Mouse (Mus musculus): ENCODE results near the gene 1700056E22Rik.
A peak's percentile ranks its signal among the peaks of the same experiment; 100 is the strongest.

1700056E22Rik gene

DNA sequence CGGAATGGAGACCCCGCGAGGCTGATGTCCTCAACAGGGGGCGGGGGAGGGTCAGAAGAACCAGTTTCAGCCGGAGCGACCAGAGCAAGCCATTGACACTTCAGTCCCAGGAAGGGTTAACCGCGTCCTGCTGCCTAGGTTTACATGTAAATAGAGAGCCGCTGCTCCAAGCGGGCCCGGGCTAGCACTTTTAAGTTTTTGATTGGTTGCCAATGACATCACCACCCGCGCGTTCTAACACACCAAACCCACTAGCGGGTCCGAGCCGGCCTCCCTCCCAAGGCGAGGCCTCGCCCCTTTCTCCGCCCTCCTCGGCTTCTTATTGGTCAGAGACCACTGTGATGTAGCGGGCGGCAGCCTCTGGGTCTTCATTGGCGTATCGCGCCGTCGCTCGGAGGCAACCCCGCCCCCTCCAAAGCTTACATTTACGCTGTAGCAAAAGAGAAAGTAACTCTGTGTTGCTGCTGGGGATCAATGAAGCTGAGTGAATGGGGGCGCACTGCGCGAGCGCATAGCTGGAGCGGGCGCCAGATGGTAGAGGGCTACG lies at the start of gene 1700056E22Rik:
TSS of gene 1700056E22Rik (minus strand) at position 291 of the 547 bp plus-strand sequence.
- DNase-seq: peak; percentile 99 to 100

DNA sequence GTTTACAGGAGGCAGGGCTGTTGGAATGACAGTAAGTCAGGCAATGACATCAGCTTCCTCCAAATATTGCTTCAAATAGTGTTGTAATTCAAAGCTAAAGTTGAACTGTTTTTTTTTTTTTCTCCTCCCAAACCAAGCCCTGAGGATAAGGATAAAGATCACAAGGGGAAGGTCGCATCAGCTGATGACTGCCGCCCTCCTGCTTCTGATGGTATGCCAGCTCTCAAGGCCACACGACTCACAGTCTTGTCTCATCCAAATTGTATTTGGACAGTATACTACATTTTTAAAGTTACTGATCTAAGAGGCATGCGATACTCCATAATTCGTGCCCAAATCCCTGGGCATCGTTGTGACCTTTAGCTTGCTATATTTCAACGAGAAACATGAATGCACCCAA lies 49.1 kb upstream of the 1700056E22Rik start:
- no peak for DNase-seq

DNA sequence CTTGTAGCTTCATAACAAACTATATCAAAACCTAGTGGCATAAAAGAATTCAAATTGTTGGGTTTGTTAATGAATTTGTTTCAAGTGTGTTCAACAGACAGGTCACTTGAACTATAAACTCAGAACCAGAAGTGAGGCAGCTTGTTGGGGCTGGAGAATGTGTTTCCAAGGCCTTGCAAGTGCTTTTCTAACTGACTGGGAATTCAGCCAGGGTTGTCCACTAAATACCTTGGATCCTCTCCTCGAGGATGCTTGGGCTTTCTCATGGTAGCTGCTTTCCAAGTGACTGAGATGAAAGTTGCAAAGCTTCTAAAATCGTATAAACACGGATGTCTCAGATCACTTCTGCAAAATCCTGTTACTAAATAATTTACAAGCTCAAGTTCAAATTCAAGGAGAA lies 48.6 kb upstream of the 1700056E22Rik start:
- no peak for DNase-seq

DNA sequence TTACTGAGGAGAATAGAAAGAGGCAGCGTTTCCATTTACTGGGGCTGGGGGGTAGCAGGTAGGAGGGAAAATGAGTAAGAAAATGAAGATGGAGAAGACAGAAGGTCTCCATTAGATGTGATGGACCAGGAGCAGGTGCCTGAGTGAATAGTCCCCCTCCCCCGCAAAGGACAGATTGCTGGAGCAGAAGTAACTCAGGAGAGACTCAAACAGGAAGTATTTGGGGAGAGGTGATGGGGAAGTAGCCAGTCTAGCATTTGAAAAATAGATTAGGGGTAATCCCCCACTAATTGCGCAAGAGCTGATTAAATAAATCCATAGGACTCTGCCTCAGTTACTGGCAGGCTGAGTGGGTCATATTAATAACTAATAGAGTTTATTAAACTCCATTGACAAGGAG lies 45.2 kb upstream of the 1700056E22Rik start:
- DNase-seq: no peak

DNA sequence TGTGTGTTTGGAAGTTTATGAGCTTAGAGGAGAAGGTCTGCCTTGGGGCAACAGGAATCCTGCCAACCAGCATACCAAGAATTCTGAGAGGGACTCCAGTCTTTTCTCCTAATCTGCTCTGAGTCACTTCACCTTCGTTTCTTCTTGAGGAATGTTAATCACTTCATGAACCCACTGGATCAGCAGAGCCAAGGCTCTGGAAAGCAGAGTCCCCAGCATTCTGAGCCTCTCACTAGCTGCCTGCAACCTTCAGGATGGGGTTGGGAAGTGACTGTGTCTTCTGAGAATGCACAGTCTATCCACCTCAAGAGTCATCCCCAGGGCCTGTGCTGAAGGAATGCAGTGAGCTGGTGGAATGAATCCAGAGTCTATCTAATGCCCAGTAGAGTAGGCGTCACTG lies 42.7 kb upstream of the 1700056E22Rik start:
- DNase-seq: no peak

DNA sequence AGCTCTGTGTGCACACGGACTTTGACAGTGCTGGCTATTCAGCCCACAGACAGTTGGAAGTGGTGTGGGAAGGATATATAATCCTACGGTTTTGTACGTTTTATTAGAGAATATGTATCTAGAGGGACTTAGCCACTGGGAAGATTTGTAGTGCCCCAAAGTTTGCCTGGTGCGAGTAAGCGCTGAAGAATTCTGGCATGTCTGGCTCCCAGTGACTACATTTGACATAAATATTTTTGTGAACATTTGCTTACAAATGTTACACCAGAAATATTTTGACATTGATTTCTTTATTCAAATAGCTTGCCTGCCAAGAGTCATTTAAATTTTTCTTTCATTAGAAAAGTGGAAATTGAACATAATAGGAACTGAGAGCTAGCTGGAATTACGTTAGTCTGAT lies 42.0 kb upstream of the 1700056E22Rik start:
- DNase-seq: no peak

DNA sequence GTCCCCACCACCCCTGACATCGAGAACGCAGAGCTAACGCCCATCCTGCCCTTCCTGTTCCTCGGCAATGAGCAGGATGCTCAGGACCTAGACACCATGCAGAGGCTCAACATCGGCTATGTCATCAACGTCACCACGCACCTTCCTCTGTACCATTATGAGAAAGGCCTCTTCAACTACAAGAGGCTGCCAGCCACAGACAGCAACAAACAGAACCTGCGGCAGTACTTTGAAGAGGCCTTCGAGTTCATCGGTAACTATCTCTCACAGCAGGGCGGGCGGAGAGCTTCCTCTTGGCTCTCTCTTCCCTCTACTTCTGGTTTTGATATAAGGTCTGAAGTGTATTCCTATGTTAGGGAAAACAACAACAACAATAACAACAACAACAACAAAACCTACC lies 34.9 kb upstream of the 1700056E22Rik start:
- no peak for DNase-seq

DNA sequence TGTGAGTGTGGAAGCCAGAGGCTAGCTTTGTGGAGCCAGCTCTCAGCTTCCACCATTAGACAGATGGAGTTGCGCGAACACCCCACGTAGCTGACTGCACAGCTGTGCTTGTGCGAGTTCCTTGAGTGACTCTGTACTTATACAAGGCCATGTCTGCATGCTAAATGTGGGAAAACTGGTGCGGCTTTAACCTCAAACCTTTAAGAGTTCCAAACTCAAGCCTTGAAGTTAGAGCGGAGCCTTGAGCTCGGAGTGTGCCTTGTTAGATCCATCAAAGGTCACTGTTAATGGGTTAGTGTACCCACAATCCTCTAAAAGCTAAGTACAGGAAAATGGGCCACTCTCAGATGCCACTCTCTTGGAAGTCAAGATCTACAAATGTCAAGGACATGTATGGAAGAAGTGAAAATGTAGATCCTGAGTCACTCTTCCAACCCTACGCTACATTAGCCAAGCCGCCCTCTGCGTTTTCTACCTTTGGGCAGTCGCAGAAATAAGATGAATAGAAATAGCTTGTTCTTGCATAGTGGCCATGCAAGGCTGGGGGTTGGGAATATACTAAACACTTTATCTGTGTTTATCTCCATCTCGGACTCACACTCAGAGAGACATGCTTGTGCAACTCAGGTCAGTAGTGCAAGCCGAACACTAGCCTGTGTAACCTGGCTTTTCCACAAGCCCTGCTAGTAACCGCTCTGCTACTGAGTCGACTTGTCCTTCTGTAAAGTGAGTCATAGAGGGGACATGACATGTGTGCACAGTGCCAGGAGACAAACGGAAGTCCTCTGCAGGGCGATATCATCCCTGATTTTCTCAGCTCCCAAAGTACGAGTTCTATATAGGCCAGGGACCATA lies 33.8 kb upstream of the 1700056E22Rik start:
- DNase-seq: no peak

DNA sequence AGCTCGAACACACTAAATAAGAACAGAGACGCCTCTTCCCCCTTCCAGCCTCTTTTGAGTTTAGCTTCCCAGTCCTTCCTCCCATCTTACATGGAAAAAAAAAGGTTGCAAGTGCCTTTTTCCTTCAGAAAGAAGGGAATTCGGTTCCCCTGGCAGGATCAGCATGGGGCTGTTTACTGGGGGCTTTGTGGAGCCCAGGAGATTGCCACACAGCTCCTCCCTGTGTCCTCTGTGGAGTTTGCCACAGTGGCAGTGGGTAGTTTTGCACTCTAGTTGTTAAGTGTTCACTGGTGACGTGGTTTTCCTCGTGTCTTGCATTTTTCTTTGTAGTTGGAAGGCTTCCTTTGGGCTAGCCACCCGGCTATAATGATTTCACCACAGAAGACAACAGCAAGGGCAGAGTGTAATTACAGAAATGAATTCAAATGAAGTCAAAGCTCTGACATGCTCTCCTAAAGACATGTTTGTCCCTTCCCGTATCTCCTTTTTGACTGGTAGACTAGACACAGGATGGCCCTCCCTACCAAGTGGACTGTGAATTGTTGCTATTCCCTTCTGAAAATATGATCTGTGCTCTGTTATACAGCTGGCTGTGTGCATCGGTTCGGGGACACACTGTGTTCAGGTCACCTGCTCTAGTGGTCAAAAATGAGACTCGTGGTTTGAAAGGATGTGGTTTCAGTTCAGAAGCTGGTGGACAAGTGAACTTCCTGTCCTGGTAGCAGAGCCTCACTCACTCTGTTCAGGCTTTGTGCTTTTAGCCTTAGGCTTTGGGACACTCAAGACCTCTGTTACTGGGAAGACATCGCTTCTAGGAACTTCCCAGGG lies 32.6 kb upstream of the 1700056E22Rik start:
- DNase-seq: no peak

DNA sequence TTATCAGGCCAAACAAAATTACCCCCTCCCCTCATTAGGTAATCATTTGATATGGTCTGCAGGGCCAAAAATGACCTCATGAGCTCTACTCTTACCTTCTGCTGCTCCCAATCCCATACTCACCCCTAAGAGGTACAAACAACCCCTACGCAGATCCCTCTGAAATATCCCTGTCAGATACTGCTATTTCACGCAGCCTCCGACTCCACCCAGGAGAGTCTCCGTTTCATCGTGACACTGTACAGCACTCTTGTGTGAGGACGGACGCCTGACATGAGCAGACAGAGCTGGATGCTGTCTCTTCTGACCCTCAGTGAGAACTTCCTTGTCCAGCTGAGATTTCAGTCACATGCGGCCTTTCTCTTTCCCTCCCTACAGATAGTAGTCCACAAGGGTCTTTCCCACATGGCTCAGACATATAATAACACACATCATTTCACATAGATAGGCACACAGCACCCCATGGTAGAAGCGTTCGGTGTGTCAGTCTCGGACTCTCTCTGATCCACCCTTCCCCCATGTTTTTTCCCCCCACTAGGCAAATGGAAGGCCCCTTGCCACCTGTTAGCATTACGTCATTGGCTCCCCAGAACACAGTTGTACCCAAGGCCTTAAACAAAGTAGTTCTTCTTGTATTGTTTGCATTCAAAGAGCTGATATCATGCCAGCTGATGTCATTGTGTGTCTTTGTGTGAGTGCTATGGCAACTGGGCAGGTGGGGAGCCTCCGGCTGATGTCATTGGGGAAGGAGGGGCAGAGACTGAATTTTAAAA lies 31.7 kb upstream of the 1700056E22Rik start:
- DNase-seq: peak in 1 of 2 experiments; percentile 44

DNA sequence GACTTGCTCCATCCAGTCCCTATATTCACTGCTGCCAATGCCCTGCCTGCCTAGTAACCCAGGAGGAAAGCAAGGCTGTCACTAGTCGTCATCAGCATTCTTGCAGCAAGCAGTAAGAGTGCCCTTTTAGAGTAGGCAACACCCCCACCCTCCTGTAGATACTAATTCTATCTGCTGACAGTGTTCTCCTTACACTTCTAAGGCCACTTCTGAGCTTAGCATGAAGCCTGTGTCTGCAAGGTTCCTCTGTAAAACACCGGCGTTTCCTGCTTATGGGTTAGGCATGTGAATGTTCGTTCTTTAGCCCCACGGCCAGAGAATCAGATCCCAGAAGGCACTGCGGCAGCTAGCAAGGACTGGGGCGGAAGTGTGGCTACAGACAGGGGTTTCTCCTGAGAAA lies 30.2 kb upstream of the 1700056E22Rik start:
- DNase-seq: no peak

DNA sequence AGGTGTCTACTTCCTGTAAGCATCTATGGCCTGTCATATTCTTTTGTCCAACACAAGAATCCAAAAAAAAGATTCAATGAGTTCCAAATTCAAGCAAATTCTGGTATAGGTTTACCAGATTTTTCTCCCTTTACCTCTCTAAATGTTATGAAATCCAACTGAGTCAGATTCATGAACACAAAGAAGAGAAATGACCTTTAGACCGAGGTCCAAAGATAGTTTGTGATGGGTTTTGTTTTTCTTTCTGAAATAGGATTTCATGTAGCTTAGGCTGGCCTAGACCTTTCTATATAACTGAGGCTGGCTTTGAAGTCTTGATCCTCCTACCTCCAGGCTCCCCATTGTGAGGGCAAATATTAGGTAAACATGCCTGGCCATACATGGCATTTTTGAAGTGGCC lies 27.8 kb upstream of the 1700056E22Rik start:
- DNase-seq: no peak

DNA sequence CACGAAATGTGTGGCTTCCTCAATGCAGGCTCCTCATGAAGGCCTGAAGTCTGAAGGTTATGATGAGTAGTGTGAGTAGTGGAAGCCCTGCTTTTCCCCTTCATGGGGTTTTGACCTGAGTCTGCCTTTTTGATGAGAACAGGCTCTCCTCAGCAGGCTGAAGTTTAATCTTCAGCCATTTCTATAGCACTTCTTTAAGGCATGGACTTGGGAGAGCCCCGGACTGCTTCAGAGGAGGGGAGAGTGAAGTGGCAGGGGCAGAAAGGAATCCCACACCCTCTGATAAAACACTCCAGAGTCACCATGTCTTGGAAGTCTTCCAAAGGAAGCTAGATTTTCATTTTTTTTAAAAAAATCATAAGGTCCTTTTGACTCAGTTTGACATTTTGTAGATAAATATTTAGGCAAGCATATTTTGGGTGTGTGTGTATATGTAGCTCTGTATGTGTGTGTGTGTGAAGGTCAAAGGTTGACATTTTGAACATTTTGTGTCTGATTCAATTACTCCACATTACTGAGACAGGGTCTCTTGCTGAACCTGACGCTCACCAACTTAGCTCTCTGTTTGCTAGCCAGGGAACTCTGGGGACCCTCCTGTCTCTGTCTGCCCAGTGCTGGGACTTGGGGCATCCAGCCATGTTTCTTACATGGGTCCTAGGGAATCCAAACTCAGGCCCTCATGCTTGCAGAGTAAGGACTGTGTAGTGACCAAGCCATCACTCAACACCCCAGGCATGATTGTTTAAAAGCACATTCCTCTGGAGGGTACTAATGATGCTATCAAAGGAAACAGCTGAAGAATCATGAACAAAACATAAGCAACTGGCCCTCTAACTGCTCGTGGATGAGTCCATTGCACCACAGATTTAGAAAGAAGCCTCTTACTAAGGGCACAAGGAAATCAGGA lies 27.0 kb upstream of the 1700056E22Rik start:
- peak in 1 of 2 experiments; percentile 34 for DNase-seq

DNA sequence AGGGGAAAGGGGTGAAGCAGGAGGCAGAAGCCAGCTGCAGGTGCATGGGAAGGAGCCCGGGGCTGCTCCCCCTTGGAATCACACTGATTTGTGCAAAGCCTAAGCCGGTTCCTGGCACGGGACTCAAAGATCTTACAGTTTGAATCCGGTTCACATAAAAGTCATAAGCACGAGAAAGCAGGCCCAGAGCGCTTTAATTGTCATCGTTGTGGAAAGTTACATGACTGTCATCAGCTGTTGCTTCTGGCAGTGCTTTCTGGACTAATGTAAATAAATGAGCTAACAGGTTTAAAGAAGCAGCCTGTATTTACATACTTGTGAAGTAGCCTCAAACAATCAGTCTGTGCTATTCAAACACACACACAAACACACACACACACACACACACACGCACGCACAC lies 26.3 kb upstream of the 1700056E22Rik start:
- peak; percentile 50 to 78 for DNase-seq

DNA sequence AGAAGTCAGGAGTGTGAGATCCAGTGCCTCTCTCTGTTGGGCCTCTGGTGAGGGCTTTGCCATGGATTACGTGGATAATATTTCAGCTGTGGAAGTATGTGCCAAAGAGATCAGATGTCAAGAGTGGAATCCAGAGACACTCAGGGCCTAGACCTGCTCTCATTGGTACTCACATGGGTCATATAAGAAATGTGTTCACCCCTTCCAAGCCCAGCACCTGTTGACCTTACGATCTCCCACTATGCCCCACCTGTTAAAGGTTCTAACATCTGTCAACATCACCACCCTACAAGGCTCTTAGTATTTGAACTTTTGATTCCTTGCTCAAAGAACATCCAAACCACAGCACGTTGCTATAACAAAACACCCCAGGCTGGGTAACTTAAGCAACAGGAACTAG lies 25.7 kb upstream of the 1700056E22Rik start:
- DNase-seq: peak in 1 of 2 experiments; percentile 30

DNA sequence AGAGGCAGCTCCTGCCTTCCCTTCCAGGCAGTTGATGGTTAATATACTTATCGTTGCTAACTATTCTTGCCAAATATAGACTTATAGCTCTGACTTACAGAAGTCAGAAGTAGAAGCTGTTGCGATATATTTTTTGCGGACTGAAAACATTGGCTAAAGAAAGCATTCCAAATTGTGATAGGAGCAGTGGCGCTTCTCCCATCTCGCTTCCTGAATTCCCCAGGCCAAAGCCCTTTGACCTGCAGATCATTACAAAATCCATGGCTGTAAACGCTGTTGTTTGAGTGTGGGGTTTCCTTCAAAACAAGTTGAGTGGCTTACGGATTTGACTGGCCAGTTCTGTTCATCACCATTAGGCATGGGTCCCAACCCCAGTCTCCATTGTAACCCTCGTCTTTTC lies 24.1 kb upstream of the 1700056E22Rik start:
- no peak for DNase-seq

DNA sequence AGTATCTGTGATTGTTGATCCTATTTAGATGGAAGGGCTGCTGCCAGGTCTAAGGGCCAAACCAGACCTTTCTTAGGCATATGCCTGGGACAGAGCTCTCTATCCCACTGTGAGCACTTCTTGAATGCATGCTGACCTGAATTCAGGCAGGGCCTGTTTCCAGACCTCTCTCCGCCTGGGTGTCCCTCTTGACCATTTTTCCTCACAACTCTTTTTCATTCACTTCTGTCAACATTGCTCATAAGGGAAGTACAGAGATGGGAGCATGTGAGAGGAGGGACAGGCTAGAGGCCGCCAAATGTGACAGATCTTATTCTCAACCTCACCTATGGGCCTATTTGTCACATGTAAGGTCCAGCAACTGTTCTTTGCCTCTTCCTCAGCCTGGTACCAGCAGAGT lies 20.1 kb upstream of the 1700056E22Rik start:
- no peak for DNase-seq

DNA sequence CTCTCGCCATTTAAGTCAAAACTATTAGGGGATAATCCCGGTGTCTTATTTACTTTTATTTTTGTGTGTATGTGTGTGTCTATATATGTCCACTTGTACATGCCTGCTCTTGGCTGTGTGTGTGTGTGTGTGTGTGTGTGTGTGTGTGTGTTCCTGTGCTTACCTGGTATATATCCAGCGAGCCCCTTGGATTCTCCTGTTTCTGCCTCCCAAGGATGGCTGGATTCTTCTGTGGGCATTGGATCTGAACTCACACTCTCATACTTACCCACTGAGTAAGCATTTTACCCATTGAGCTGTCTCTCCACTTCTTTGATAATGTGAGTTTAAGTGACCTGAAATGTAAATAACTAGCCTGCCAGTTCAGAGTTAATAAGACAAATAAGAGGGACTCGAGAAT lies 19.6 kb upstream of the 1700056E22Rik start:
- DNase-seq: no peak

DNA sequence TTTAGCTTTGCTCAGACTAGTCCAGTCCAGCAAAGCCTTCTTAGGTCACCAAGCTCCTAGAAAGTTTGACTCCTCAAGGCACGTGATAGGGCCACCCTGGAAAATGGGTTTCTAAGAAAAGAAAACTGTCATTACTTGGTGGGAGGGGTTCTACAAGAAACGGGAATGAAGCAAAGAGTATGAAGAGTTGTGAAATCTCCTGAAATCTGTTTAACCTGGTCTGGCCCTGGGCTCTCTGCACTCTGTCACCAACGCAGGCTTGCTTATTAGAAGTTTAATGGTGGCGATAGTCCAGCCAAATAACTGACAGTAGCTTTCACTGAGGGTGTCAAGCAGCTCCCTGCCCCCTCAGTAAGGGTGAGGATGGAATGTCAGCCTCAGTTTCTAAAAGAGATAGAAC lies 19.0 kb upstream of the 1700056E22Rik start:
- DNase-seq: no peak

DNA sequence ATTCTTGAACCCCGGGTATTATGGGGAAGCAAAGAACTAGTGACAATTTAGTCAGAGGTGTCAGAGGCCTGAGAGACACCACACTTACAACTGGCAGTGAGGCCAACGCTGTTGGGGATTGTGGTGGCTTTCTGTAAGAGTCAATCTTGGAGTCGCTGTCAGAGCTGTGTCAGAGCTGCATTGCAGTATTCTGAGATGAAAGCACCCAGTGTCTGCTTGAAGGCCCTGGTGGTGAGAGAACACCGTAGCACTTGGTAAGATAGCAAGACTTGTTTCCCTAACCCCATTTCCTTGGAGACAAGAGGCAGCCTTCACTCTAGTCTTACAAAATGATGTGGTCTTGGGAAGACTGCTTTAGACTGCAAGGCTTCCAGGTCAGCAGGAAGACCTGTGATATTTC lies 18.2 kb upstream of the 1700056E22Rik start:
- DNase-seq: no peak

DNA sequence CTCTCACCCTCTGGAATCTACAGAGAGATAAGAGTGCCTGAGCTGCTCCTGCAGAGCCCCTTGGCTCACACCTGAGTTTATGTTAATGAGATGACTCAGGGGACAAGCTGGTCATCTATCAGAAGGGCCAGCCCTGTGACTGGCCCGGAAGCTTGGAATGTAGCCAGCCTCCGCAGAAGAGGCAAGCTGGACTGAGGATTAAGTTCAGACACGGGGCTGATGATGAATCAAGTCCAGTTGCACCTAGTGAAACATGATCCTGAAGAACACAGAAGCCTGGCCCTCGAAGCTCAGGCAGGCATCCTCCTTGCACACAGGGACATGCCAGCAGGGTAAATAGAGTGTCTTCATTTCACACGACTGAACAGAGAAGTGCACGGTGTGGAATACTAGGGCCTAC lies 17.7 kb upstream of the 1700056E22Rik start:
- DNase-seq: peak; percentile 56 to 74

DNA sequence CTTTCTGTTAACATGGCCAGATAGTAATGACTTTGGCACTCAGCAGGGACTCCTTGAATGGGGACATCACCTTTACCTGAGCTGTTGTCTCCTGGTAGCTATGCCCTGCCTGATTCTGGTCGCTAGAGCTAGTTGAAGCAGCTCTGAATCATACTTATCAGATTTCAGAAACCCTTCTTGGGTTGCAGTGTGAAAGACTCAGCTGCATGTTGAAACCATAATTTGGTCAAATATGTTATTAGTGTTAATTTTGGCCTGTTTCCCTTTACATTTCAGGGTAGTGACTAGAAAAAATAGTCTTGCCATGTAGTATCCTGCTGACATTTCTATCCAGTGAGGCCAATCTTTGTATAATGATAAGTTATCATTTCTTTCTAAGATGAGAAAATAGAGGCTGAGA lies 17.2 kb upstream of the 1700056E22Rik start:
- DNase-seq: no peak

Data from lung, adult 18-20 months (tissue).